Mouse (Mus musculus): ENCODE measurements around the gene U2surp.

- TF ChIP-seq CTCF (IDR thresholded peaks at IDR 0.05; ENCODE audit: low read depth, low read length) = no peak
- TF ChIP-seq POLR2A (IDR thresholded peaks at IDR 0.05; ENCODE audit: borderline replicate concordance, low read depth, low read length) = no peak
These were observed 10.8 kb upstream of the U2surp start for GRCm38 (mm10) chr9:95522561-95522960.

Measured in bone marrow macrophage, adult 2 months (primary cell).